29 mouse cellular contexts compared by ENCODE assay signal in genomic region chr17:61033544-61034251, GRCm38 (mm10).
A peak's percentile ranks its signal among the peaks of the same experiment; 100 is the strongest.
DNase-seq lines count a peak whose midpoint lies in the region; ATAC-seq and TF ChIP-seq lines count a peak whose summit lies in the region.
"Had no signal": no experiment of that assay in that cellular context is flagged by ENCODE, and none has a peak within 500 bp of the region (broad histone marks: within the 10 kb centered on the region; RNA-seq: fewer than 3 reads in every experiment).

No protein-coding gene starts in this region.

- no peaks in the 10 kb centered on the region for H3K4me1 ChIP-seq in forebrain, embryonic 12.5 days
- H3K4me1 ChIP-seq in forebrain, postnatal 0 days (ENCODE audit: insufficient read depth) = no peaks in the 10 kb centered on the region
- peaks cover 4% of the 10 kb centered on the region; the same call in 1 of the 2 replicates for H3K4me1 ChIP-seq in midbrain, embryonic 14.5 days (ENCODE audit: control insufficient read depth, insufficient read depth, low read length)
- no peaks in the 10 kb centered on the region for H3K4me1 ChIP-seq in midbrain, postnatal 0 days (ENCODE audit: insufficient read depth, low read length)
- H3K4me1 ChIP-seq in hindbrain, embryonic 16.5 days (ENCODE audit: control insufficient read depth, insufficient read depth, low read depth, low read length) = no peaks in the 10 kb centered on the region
- H3K4me1 ChIP-seq: heart, embryonic 12.5 days; hindbrain, embryonic 15.5 days; intestine, embryonic 15.5 days; neural tube, embryonic 12.5 days had no signal

- no peak overlapping the region for H3K27ac ChIP-seq in forebrain, embryonic 12.5 days
- no peak overlapping the region for H3K27ac ChIP-seq in forebrain, postnatal 0 days (ENCODE audit: low read depth, low read length)
- no peak overlapping the region for H3K27ac ChIP-seq in midbrain, embryonic 14.5 days (replicated peaks; ENCODE audit: low read depth, low read length)
- H3K27ac ChIP-seq in midbrain, postnatal 0 days (ENCODE audit: low read depth, low read length) = no peak overlapping the region
- no peak overlapping the region for H3K27ac ChIP-seq in hindbrain, embryonic 16.5 days (ENCODE audit: low read depth, low read length)
- no peak overlapping the region for H3K27ac ChIP-seq in left cerebral cortex, adult 2 months
- H3K27ac ChIP-seq: heart, adult 2 months; hindbrain, embryonic 15.5 days; intestine, embryonic 15.5 days; liver, embryonic 14.5 days; neural tube, embryonic 12.5 days had no signal

- TF ChIP-seq CTCF in forebrain, postnatal 0 days (IDR thresholded peaks at IDR 0.05; ENCODE audit: low read depth) = no peak
- TF ChIP-seq CTCF in midbrain, postnatal 0 days (IDR thresholded peaks at IDR 0.05) = no peak
- no peak for TF ChIP-seq CTCF in left cerebral cortex, adult 2 months (IDR thresholded peaks at IDR 0.05)

- H3K4me3 ChIP-seq in forebrain, embryonic 12.5 days (replicated peaks) = no peak overlapping the region
- no peak overlapping the region for H3K4me3 ChIP-seq in forebrain, postnatal 0 days (ENCODE audit: low read depth, low read length)
- H3K4me3 ChIP-seq in midbrain, embryonic 14.5 days (replicated peaks; ENCODE audit: low read depth, low read length) = no peak overlapping the region
- H3K4me3 ChIP-seq in midbrain, postnatal 0 days (ENCODE audit: low read depth, low read length) = no peak overlapping the region
- H3K4me3 ChIP-seq in hindbrain, embryonic 16.5 days (ENCODE audit: low read length) = no peak overlapping the region
- H3K4me3 ChIP-seq in left cerebral cortex, adult 2 months = no peak overlapping the region
- H3K4me3 ChIP-seq: erythroblast, embryonic 14.5 days; heart, adult 2 months; heart, embryonic 12.5 days; hindbrain, embryonic 15.5 days; intestine, embryonic 15.5 days; myocyte; neural tube, embryonic 12.5 days had no signal

- no peak overlapping the region for H3K9ac ChIP-seq in forebrain, embryonic 12.5 days
- no peak overlapping the region for H3K9ac ChIP-seq in forebrain, postnatal 0 days
- no peak overlapping the region for H3K9ac ChIP-seq in midbrain, embryonic 14.5 days (replicated peaks; ENCODE audit: low read length)
- no peak overlapping the region for H3K9ac ChIP-seq in midbrain, postnatal 0 days (replicated peaks; ENCODE audit: low read length, poor library complexity, severe bottlenecking)
- no peak overlapping the region for H3K9ac ChIP-seq in hindbrain, embryonic 16.5 days (ENCODE audit: low read depth, low read length)
- H3K9ac ChIP-seq: heart, embryonic 12.5 days; hindbrain, embryonic 15.5 days; intestine, embryonic 15.5 days; liver, embryonic 14.5 days; lung, embryonic 14.5 days; neural tube, embryonic 12.5 days had no signal

- no peak for DNase-seq in forebrain, postnatal 0 days
- DNase-seq in midbrain, embryonic 14.5 days = peak; percentile 61
- DNase-seq in midbrain, postnatal 0 days (ENCODE audit: low spot score) = no peak
- DNase-seq in hindlimb bud, embryonic 11.5 days (ENCODE audit: extremely low spot score, low read depth, low spot score) = peak; percentile 28
- no peak for DNase-seq in left cerebral cortex, adult 2 months (ENCODE audit: extremely low spot score in 1 of 2, low spot score in 2 of 2)
- DNase-seq: adrenal gland, adult 8-10 months; cerebellum, adult 11-12 months; cerebellum, postnatal 14 days; heart, adult 2 months; heart, postnatal 4 days; kidney, adult 9 months; kidney, postnatal 10 days; layer of hippocampus, postnatal 36 days; liver; lung, embryonic 14.5 days; lung, postnatal 14 days; right cerebral cortex, adult 18-20 months; spleen, adult 18-20 months; thymus, postnatal 25 days had no signal

- 20% methylated on average over 4 of the region's 4 CpGs for WGBS in forebrain, embryonic 12.5 days
- WGBS in forebrain, postnatal 0 days = 12% methylated on average over 4 of the region's 4 CpGs
- 27% methylated on average over 4 of the region's 4 CpGs for WGBS in midbrain, embryonic 14.5 days
- 29% methylated on average over 4 of the region's 4 CpGs for WGBS in midbrain, postnatal 0 days
- 48% methylated on average over 4 of the region's 4 CpGs for WGBS in hindbrain, embryonic 16.5 days

- H3K9me3 ChIP-seq in forebrain, embryonic 12.5 days = no peaks in the 10 kb centered on the region
- H3K9me3 ChIP-seq in forebrain, postnatal 0 days (ENCODE audit: low read length) = no peaks in the 10 kb centered on the region
- no peaks in the 10 kb centered on the region for H3K9me3 ChIP-seq in midbrain, embryonic 14.5 days (ENCODE audit: control insufficient read depth, low read length)
- no peaks in the 10 kb centered on the region for H3K9me3 ChIP-seq in midbrain, postnatal 0 days (ENCODE audit: low read length)
- H3K9me3 ChIP-seq in hindbrain, embryonic 16.5 days (ENCODE audit: control insufficient read depth, low read length) = no peaks in the 10 kb centered on the region
- H3K9me3 ChIP-seq: G1E; heart, embryonic 12.5 days; hindbrain, embryonic 15.5 days; intestine, embryonic 15.5 days; neural tube, embryonic 12.5 days had no signal

- H3K36me3 ChIP-seq in forebrain, embryonic 12.5 days (replicated peaks) = no peaks in the 10 kb centered on the region
- no peaks in the 10 kb centered on the region for H3K36me3 ChIP-seq in forebrain, postnatal 0 days (ENCODE audit: insufficient read depth)
- no peaks in the 10 kb centered on the region for H3K36me3 ChIP-seq in midbrain, embryonic 14.5 days (ENCODE audit: control insufficient read depth, insufficient read depth, low read length)
- no peaks in the 10 kb centered on the region for H3K36me3 ChIP-seq in midbrain, postnatal 0 days (ENCODE audit: insufficient read depth, low read length)
- H3K36me3 ChIP-seq in hindbrain, embryonic 16.5 days (ENCODE audit: control insufficient read depth, insufficient read depth, low read length) = no peaks in the 10 kb centered on the region
- H3K36me3 ChIP-seq: G1E; heart, embryonic 12.5 days; hindbrain, embryonic 15.5 days; intestine, embryonic 15.5 days; neural tube, embryonic 12.5 days had no signal

- H3K27me3 ChIP-seq in forebrain, embryonic 12.5 days = no peaks in the 10 kb centered on the region
- H3K27me3 ChIP-seq in forebrain, postnatal 0 days (ENCODE audit: insufficient read depth, low read length) = no peaks in the 10 kb centered on the region
- no peaks in the 10 kb centered on the region for H3K27me3 ChIP-seq in midbrain, embryonic 14.5 days (ENCODE audit: control insufficient read depth, insufficient read depth, low read length)
- H3K27me3 ChIP-seq in midbrain, postnatal 0 days (ENCODE audit: insufficient read depth, low read length) = no peaks in the 10 kb centered on the region
- no peaks in the 10 kb centered on the region for H3K27me3 ChIP-seq in hindbrain, embryonic 16.5 days (replicated peaks; ENCODE audit: control insufficient read depth, insufficient read depth, low read length)
- H3K27me3 ChIP-seq: heart, embryonic 12.5 days; hindbrain, embryonic 15.5 days; intestine, embryonic 15.5 days; neural tube, embryonic 12.5 days had no signal

- intact Hi-C loops in left cerebral cortex, adult 2 months (cut with DNase I) = no loop called here

- peak; percentile 81 for ATAC-seq in forebrain, embryonic 12.5 days (ENCODE audit: low FRiP score)
- no peak for ATAC-seq in forebrain, postnatal 0 days
- ATAC-seq in midbrain, embryonic 14.5 days (ENCODE audit: low FRiP score, low TSS enrichment) = no peak
- no peak for ATAC-seq in midbrain, postnatal 0 days (ENCODE audit: low FRiP score)
- ATAC-seq in hindbrain, embryonic 16.5 days = no peak
- ATAC-seq: intestine, embryonic 15.5 days had no signal

- no peak overlapping the region for H3K4me2 ChIP-seq in forebrain, embryonic 12.5 days
- no peak overlapping the region for H3K4me2 ChIP-seq in forebrain, postnatal 0 days (ENCODE audit: low read depth)
- no peak overlapping the region for H3K4me2 ChIP-seq in midbrain, embryonic 14.5 days (ENCODE audit: low read length)
- no peak overlapping the region for H3K4me2 ChIP-seq in midbrain, postnatal 0 days (ENCODE audit: low read depth, low read length, poor library complexity, severe bottlenecking)
- no peak overlapping the region for H3K4me2 ChIP-seq in hindbrain, embryonic 16.5 days (ENCODE audit: low read length)
- H3K4me2 ChIP-seq: heart, embryonic 12.5 days; hindbrain, embryonic 15.5 days; intestine, embryonic 15.5 days; lung, embryonic 14.5 days; neural tube, embryonic 12.5 days had no signal

Comparison
In these comparisons a context has a peak if more than half of its experiments do, and no peak if none do; other contexts are left out.
1. DNase-seq: peak in midbrain, embryonic 14.5 days (single experiment) and hindlimb bud, embryonic 11.5 days (single experiment); none in forebrain, postnatal 0 days (single experiment), midbrain, postnatal 0 days (single experiment) and left cerebral cortex, adult 2 months (0 of 2).